Mouse (Mus musculus): ENCODE measurements around the gene Hnrnpul1.

Hnrnpul1 gene

GRCm38 (mm10) chr7:25689603-25690021 is 64.9 kb downstream of the Hnrnpul1 start:
- DNase-seq (ENCODE audit: low spot score in 2 of 2): no peak

- DNase-seq (ENCODE audit: low spot score in 2 of 2): no peak
Measured at GRCm38 (mm10) chr7:25688810-25689586, 65.6 kb downstream of the Hnrnpul1 start.

GRCm38 (mm10) chr7:25687811-25688401 is 66.7 kb downstream of the Hnrnpul1 start:
- DNase-seq (ENCODE audit: low spot score in 2 of 2): no peak

GRCm38 (mm10) chr7:25686680-25687531 is 67.7 kb downstream of the Hnrnpul1 start, which contains the start of gene Tgfb1:
Gene Tgfb1, plus strand, starts transcription at chr7:25687002.
- DNase-seq (ENCODE audit: low spot score in 2 of 2): no peak

GRCm38 (mm10) chr7:25685926-25686470 is 68.6 kb downstream of the Hnrnpul1 start:
- DNase-seq (ENCODE audit: low spot score in 2 of 2): no peak

GRCm38 (mm10) chr7:25684659-25685058 is 69.9 kb downstream of the Hnrnpul1 start:
- DNase-seq (ENCODE audit: low spot score in 2 of 2): no peak

- no peak for DNase-seq (ENCODE audit: low spot score in 2 of 2)
Measured at GRCm38 (mm10) chr7:25683474-25684180, 70.9 kb downstream of the Hnrnpul1 start.

- DNase-seq (ENCODE audit: low spot score in 2 of 2): no peak
Measured at GRCm38 (mm10) chr7:25681341-25682231, 73.0 kb downstream of the Hnrnpul1 start.

GRCm38 (mm10) chr7:25680514-25681258 is 73.9 kb downstream of the Hnrnpul1 start, which contains the start of gene B9d2:
Gene B9d2, plus strand, starts transcription at chr7:25680780.
- DNase-seq (ENCODE audit: low spot score in 2 of 2): peak; percentile 96 to 97

- DNase-seq (ENCODE audit: low spot score in 2 of 2): no peak
Measured at GRCm38 (mm10) chr7:25679971-25680370, 74.6 kb downstream of the Hnrnpul1 start.

- no peak for DNase-seq (ENCODE audit: low spot score in 2 of 2)
Measured at GRCm38 (mm10) chr7:25677013-25677412, 77.5 kb downstream of the Hnrnpul1 start.

- peak; percentile 94 for DNase-seq (ENCODE audit: low spot score in 2 of 2)
Measured at GRCm38 (mm10) chr7:25676085-25676781, 78.3 kb downstream of the Hnrnpul1 start.

- DNase-seq (ENCODE audit: low spot score in 2 of 2): no peak
Measured at GRCm38 (mm10) chr7:25675405-25675804, 79.2 kb downstream of the Hnrnpul1 start.

- no peak for DNase-seq (ENCODE audit: low spot score in 2 of 2)
Measured at GRCm38 (mm10) chr7:25674719-25675300, 79.7 kb downstream of the Hnrnpul1 start, which contains the start of gene Tmem91. Gene Tmem91, minus strand, starts transcription at chr7:25675166.

- DNase-seq (ENCODE audit: low spot score in 2 of 2): no peak
Measured at GRCm38 (mm10) chr7:25674297-25674696, 80.3 kb downstream of the Hnrnpul1 start.

- no peak for DNase-seq (ENCODE audit: low spot score in 2 of 2)
Measured at GRCm38 (mm10) chr7:25672442-25672841, 82.1 kb downstream of the Hnrnpul1 start.

- DNase-seq (ENCODE audit: low spot score in 2 of 2): no peak
Measured at GRCm38 (mm10) chr7:25671686-25672085, 82.9 kb downstream of the Hnrnpul1 start.

Measured in frontal cortex, postnatal 36 days (tissue).